Mouse (Mus musculus): ENCODE data around the gene Rtn2. TPM values are rescaled to one million over a fixed set of nuclear protein-coding genes. Genes with fewer than 3 reads are reported as not detected.

Gene Rtn2
- polyA plus RNA-seq, 1 experiment from 2014 or later = 57.0 TPM

DNA sequence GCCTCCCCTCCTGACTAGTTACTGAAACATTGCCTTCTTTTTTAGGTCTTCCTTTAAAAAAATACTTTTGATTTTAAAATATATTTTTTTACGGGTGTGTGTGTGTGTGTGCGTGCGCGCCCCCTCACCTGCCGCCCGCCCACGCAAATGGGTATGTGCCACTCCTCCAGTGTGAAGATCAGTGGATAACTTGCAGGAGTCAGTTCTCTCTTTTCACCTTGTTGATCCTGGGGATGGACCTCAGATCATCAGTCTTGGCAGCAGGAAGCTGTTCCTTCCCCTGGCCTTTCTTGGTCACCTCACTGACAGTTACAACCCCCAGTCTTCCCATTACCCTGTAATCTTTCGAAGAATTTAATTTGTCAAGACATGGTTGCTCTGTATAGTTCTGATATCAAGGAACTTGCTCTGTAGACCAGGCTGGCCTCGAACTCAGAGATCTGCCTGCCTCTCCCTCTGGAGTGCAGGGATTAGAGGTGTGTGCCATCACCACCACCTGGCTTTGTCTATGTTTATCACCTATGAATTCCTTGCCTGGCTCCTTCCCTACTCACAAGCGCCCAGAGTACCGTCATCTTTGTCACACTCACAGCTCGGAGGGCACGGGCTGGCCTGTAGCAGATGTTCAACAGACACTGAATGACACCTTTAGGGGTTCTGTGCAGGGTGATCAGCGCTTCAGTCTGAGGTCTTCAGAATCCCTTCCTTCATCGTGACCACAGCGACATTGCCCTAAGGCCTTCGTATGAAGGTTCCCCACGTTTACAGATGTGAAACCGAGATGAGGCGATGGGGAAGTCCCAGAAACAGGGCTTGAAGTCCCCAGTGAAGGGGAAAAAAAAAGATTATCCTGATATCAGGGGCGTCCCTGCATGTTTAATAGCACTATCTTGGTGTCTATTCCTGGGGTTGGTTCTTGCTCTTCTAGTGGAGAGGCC is 43.1 kb downstream of the Rtn2 start:
- ATAC-seq (ENCODE audit: low read depth) (no peak), DNase-seq (ENCODE audit: low spot score) (no peak)
- Histone ChIP-seq H3K4me1 (ENCODE audit: control insufficient read depth, insufficient read depth, low read length) (peaks cover 12% of the 10 kb centered on the region), H3K9me3 (ENCODE audit: control insufficient read depth, low read length) (no peaks in the 10 kb centered on the region; the same call in 1 of the 2 replicates), H3K4me3 (ENCODE audit: low read depth, low read length) (no peak overlapping the region), H3K4me2 (ENCODE audit: low read depth, low read length) (peak overlapping the region; percentile 64; the same call in 1 of the 2 replicates), H3K9ac (ENCODE audit: low read depth, low read length) (no peak overlapping the region), H3K27ac (replicated peaks; ENCODE audit: low read depth, low read length) (no peak overlapping the region), H3K36me3 (ENCODE audit: control insufficient read depth, insufficient read depth, low read length) (no peaks in the 10 kb centered on the region), H3K27me3 (replicated peaks; ENCODE audit: control insufficient read depth, insufficient read depth, low read length) (no peaks in the 10 kb centered on the region; the same call in 1 of the 2 replicates)
- 74% methylated on average over 21 of the region's 21 CpGs for WGBS

GRCm38 (mm10) chr7:19326359-19326758 is 43.9 kb downstream of the Rtn2 start:
- ATAC-seq (ENCODE audit: low read depth) (peak; percentile 78), DNase-seq (ENCODE audit: low spot score) (peak; percentile 89)
- H3K9me3 ChIP-seq (ENCODE audit: control insufficient read depth, low read length) = no peaks in the 10 kb centered on the region; the same call in 1 of the 2 replicates
- peak overlapping the region; percentile 72 for H3K27ac ChIP-seq (replicated peaks; ENCODE audit: low read depth, low read length)
- peaks cover 10% of the 10 kb centered on the region for H3K4me1 ChIP-seq (ENCODE audit: control insufficient read depth, insufficient read depth, low read length)
- peak overlapping the region; percentile 41 for H3K4me3 ChIP-seq (ENCODE audit: low read depth, low read length)
- peak overlapping the region; percentile 66 for H3K9ac ChIP-seq (ENCODE audit: low read depth, low read length)
- no peaks in the 10 kb centered on the region for H3K36me3 ChIP-seq (ENCODE audit: control insufficient read depth, insufficient read depth, low read length)
- H3K4me2 ChIP-seq (ENCODE audit: low read depth, low read length) = peak overlapping the region; percentile 64
- H3K27me3 ChIP-seq (replicated peaks; ENCODE audit: control insufficient read depth, insufficient read depth, low read length) = no peaks in the 10 kb centered on the region; the same call in 1 of the 2 replicates
- under 1% methylated on average over 19 of the region's 20 CpGs for WGBS

- H3K4me3 ChIP-seq (ENCODE audit: low read depth, low read length) = peak overlapping the region; percentile 41
- peak; percentile 94 for DNase-seq (ENCODE audit: low spot score)
- peak overlapping the region; percentile 72 for H3K27ac ChIP-seq (replicated peaks; ENCODE audit: low read depth, low read length)
- H3K4me2 ChIP-seq (ENCODE audit: low read depth, low read length) = peak overlapping the region; percentile 64
- H3K27me3 ChIP-seq (replicated peaks; ENCODE audit: control insufficient read depth, insufficient read depth, low read length) = no peaks in the 10 kb centered on the region; the same call in 1 of the 2 replicates
- H3K9ac ChIP-seq (ENCODE audit: low read depth, low read length) = peak overlapping the region; percentile 66
- peak; percentile 75 for ATAC-seq (ENCODE audit: low read depth)
- WGBS = 3% methylated on average over 14 of the region's 22 CpGs
- no peaks in the 10 kb centered on the region; the same call in 1 of the 2 replicates for H3K9me3 ChIP-seq (ENCODE audit: control insufficient read depth, low read length)
- no peaks in the 10 kb centered on the region for H3K36me3 ChIP-seq (ENCODE audit: control insufficient read depth, insufficient read depth, low read length)
- H3K4me1 ChIP-seq (ENCODE audit: control insufficient read depth, insufficient read depth, low read length) = peaks cover 10% of the 10 kb centered on the region
Observed at GRCm38 (mm10) chr7:19327128-19327527, 44.7 kb downstream of the Rtn2 start.

DNA sequence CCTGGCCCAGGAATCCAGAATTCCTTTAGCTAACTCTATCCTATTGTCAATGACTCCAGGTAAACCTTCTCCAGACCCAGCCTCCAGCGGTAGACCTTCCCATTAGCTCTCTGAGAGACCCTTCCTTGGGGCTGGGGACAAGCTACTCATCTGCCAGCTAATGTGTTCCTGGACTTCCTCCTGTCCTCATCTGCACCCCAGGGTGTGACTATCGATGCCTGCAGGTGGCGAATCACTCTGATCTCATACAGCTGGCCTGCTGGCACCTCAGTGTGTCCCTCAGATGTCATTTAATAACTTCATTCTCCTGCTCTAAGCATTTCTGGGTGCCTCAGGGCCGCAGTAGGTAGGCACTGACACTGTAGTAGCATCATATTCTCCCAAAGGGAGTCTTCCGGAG is 45.4 kb downstream of the Rtn2 start:
- ATAC-seq (ENCODE audit: low read depth) = no peak
- Histone ChIP-seq H3K27ac (replicated peaks; ENCODE audit: low read depth, low read length) (peak overlapping the region; percentile 72; the same call in 1 of the 2 replicates), H3K36me3 (ENCODE audit: control insufficient read depth, insufficient read depth, low read length) (no peaks in the 10 kb centered on the region), H3K27me3 (replicated peaks; ENCODE audit: control insufficient read depth, insufficient read depth, low read length) (no peaks in the 10 kb centered on the region; the same call in 1 of the 2 replicates), H3K4me1 (ENCODE audit: control insufficient read depth, insufficient read depth, low read length) (peaks cover 10% of the 10 kb centered on the region), H3K4me3 (ENCODE audit: low read depth, low read length) (0 out of 2 replicates have a peak overlapping the region, but pooled peaks have one; percentile 41), H3K4me2 (ENCODE audit: low read depth, low read length) (peak overlapping the region; percentile 64), H3K9ac (ENCODE audit: low read depth, low read length) (peak overlapping the region; percentile 66; the same call in 1 of the 2 replicates), H3K9me3 (ENCODE audit: control insufficient read depth, low read length) (no peaks in the 10 kb centered on the region; the same call in 1 of the 2 replicates)
- 79% methylated on average over 5 of the region's 5 CpGs for WGBS
- no peak for DNase-seq (ENCODE audit: low spot score)

DNA sequence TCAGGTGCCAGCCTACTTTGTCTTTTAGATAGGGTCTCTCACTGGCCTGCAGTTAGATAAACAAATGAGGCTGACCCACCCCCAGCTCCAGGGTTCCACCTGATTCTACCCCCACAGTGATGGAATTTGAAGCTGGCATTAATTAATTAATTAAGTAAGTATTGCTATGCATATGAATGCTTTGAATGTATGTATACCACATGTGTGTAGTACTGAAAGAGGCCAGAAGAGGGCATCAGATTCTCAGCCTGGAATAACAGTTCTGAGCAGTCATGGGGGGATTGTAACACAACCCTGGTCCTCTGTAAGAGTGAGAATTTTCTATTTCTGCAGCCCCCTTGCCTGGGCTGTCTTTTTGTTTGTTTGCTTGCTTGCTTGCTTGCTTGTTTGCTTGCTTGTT is 46.0 kb downstream of the Rtn2 start:
- DNase-seq (ENCODE audit: low spot score) (no peak), ATAC-seq (ENCODE audit: low read depth) (no peak)
- no peaks in the 10 kb centered on the region; the same call in 1 of the 2 replicates for H3K27me3 ChIP-seq (replicated peaks; ENCODE audit: control insufficient read depth, insufficient read depth, low read length)

GRCm38 (mm10) chr7:19331910-19332309 is 49.5 kb downstream of the Rtn2 start:
- no peak overlapping the region for H3K4me3 ChIP-seq (ENCODE audit: low read depth, low read length)
- H3K4me1 ChIP-seq (ENCODE audit: control insufficient read depth, insufficient read depth, low read length) = peaks cover 1% of the 10 kb centered on the region; the same call in 1 of the 2 replicates
- H3K9me3 ChIP-seq (ENCODE audit: control insufficient read depth, low read length) = no peaks in the 10 kb centered on the region; the same call in 1 of the 2 replicates
- H3K36me3 ChIP-seq (ENCODE audit: control insufficient read depth, insufficient read depth, low read length) = no peaks in the 10 kb centered on the region
- no peak overlapping the region for H3K9ac ChIP-seq (ENCODE audit: low read depth, low read length)
- WGBS = 63% methylated on average over 2 of the region's 2 CpGs
- no peak for DNase-seq (ENCODE audit: low spot score)
- H3K27ac ChIP-seq (replicated peaks; ENCODE audit: low read depth, low read length) = no peak overlapping the region
- no peak for ATAC-seq (ENCODE audit: low read depth)
- H3K4me2 ChIP-seq (ENCODE audit: low read depth, low read length) = peak overlapping the region; percentile 95; the same call in 1 of the 2 replicates
- H3K27me3 ChIP-seq (replicated peaks; ENCODE audit: control insufficient read depth, insufficient read depth, low read length) = no peaks in the 10 kb centered on the region

More for the DNA sequence above, 46.0 kb downstream of the Rtn2 start:
- Histone ChIP-seq H3K9ac (ENCODE audit: low read depth, low read length) (no peak overlapping the region), H3K4me1 (ENCODE audit: control insufficient read depth, insufficient read depth, low read length) (peaks cover 10% of the 10 kb centered on the region), H3K9me3 (ENCODE audit: control insufficient read depth, low read length) (no peaks in the 10 kb centered on the region; the same call in 1 of the 2 replicates), H3K4me2 (ENCODE audit: low read depth, low read length) (no peak overlapping the region), H3K36me3 (ENCODE audit: control insufficient read depth, insufficient read depth, low read length) (no peaks in the 10 kb centered on the region), H3K27ac (replicated peaks; ENCODE audit: low read depth, low read length) (no peak overlapping the region), H3K4me3 (ENCODE audit: low read depth, low read length) (no peak overlapping the region)

DNA sequence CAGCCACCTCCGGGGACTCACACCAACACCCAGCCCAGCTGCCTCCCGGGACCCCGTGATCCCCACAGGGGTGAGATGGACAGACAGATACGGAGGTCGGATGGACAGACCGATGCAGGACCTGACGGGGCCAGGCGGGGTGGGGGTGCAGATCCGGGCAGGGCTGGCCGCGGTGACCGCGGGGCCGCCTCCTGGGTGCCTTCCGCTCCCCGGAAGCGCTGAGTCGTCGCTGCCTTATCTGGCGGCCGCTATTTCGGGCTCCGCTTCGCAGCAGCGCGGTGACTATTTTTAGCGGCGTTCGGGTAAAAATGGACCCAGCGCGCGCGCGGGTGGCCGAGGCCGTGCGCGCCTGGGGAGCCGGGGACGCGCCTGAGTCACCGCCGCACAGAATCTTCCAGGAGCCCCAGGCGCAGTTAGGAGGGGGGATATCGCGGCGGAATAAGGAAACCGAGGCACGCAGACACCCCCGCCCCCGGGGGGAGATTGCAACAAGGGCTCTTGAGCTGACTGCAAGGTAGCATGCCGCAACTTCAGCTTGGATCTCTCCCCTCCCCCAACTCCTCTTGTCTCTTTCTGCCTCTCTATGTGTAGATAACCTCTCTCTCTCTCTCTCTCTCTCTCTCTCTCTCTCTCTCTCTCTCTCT is 50.4 kb downstream of the Rtn2 start:
- H3K36me3 ChIP-seq (ENCODE audit: control insufficient read depth, insufficient read depth, low read length) = no peaks in the 10 kb centered on the region
- peak overlapping the region; percentile 82 for H3K9ac ChIP-seq (ENCODE audit: low read depth, low read length)
- ATAC-seq (ENCODE audit: low read depth) = peak; percentile 72
- H3K27me3 ChIP-seq (replicated peaks; ENCODE audit: control insufficient read depth, insufficient read depth, low read length) = no peaks in the 10 kb centered on the region
- H3K4me3 ChIP-seq (ENCODE audit: low read depth, low read length) = peak overlapping the region; percentile 62
- H3K9me3 ChIP-seq (ENCODE audit: control insufficient read depth, low read length) = no peaks in the 10 kb centered on the region; the same call in 1 of the 2 replicates
- peak; percentile 79 for DNase-seq (ENCODE audit: low spot score)
- under 1% methylated on average over 25 of the region's 52 CpGs for WGBS
- peak overlapping the region; percentile 95 for H3K4me2 ChIP-seq (ENCODE audit: low read depth, low read length)
- H3K27ac ChIP-seq (replicated peaks; ENCODE audit: low read depth, low read length) = no peak overlapping the region
- H3K4me1 ChIP-seq (ENCODE audit: control insufficient read depth, insufficient read depth, low read length) = no peaks in the 10 kb centered on the region

GRCm38 (mm10) chr7:19335583-19335982 is 53.2 kb downstream of the Rtn2 start:
- Histone ChIP-seq H3K27ac (replicated peaks; ENCODE audit: low read depth, low read length) (no peak overlapping the region), H3K4me2 (ENCODE audit: low read depth, low read length) (no peak overlapping the region)
- no peak for ATAC-seq (ENCODE audit: low read depth)

More at GRCm38 (mm10) chr7:19335583-19335982, 53.2 kb downstream of the Rtn2 start:
- 38% methylated on average over 3 of the region's 3 CpGs for WGBS
- Histone ChIP-seq H3K9me3 (ENCODE audit: control insufficient read depth, low read length) (no peaks in the 10 kb centered on the region), H3K4me1 (ENCODE audit: control insufficient read depth, insufficient read depth, low read length) (no peaks in the 10 kb centered on the region), H3K36me3 (ENCODE audit: control insufficient read depth, insufficient read depth, low read length) (no peaks in the 10 kb centered on the region), H3K9ac (ENCODE audit: low read depth, low read length) (no peak overlapping the region), H3K27me3 (replicated peaks; ENCODE audit: control insufficient read depth, insufficient read depth, low read length) (no peaks in the 10 kb centered on the region), H3K4me3 (ENCODE audit: low read depth, low read length) (no peak overlapping the region)
- no peak for DNase-seq (ENCODE audit: low spot score)
